ENCODE assay signal across 20 mouse cellular contexts in the genomic region with DNA sequence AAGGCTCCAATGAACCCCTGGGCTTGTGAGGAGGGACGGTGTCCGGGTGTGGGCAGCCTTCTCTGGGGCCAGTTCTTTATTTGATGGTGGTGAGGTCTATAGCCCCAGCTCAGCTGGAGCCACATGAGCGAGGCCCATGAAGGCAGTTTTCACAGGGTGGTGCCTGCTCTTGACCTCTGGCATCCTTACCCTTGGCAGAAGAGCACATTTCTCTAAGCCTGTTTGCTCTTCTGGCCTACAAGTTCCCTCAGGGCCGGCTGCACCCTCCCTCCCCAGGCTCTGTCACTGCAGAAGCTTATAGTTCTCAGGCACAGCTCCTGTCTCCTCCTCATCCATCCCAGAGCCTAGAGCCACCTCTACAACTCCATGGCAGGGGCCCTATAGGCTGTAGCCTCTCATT.
DNase-seq lines count a peak whose midpoint lies in the region; ATAC-seq and TF ChIP-seq lines count a peak whose summit lies in the region.
"Had no signal": no experiment of that assay in that cellular context is flagged by ENCODE, and none has a peak within 500 bp of the region (broad histone marks: within the 10 kb centered on the region; RNA-seq: fewer than 3 reads in every experiment).

No protein-coding gene starts in this region.

- no peak overlapping the region for H3K9ac ChIP-seq in forebrain, embryonic 11.5 days (ENCODE audit: low read length)
- 0 out of 2 replicates have a peak overlapping the region, but pooled peaks have one; percentile 2 for H3K9ac ChIP-seq in embryonic facial prominence, embryonic 12.5 days
- peak overlapping the region; percentile 19; the same call in 1 of the 2 replicates for H3K9ac ChIP-seq in hindbrain, embryonic 16.5 days (ENCODE audit: low read depth, low read length)
- H3K9ac ChIP-seq: midbrain, embryonic 12.5 days had no signal

- H3K27me3 ChIP-seq in forebrain, embryonic 10.5 days (ENCODE audit: poor library complexity, severe bottlenecking): peaks cover 88% of the 10 kb centered on the region
- peaks cover 6% of the 10 kb centered on the region; the same call in 1 of the 2 replicates for H3K27me3 ChIP-seq in forebrain, embryonic 11.5 days (ENCODE audit: control insufficient read depth, insufficient read depth, low read length)
- no peaks in the 10 kb centered on the region for H3K27me3 ChIP-seq in embryonic facial prominence, embryonic 12.5 days
- no peaks in the 10 kb centered on the region for H3K27me3 ChIP-seq in hindbrain, embryonic 16.5 days (replicated peaks; ENCODE audit: control insufficient read depth, insufficient read depth, low read length)

- DNase-seq in forebrain, embryonic 10.5 days (ENCODE audit: extremely low spot score, low spot score): no peak
- DNase-seq in forebrain, embryonic 11.5 days (ENCODE audit: low spot score): no peak
- no peak for DNase-seq in layer of hippocampus, adult 2 months (ENCODE audit: low spot score in 2 of 2)
- DNase-seq in layer of hippocampus, adult 9-11 months: no peak
- DNase-seq in spleen, adult 18-20 months: no peak
- DNase-seq in lung, postnatal 4 days: no peak
- DNase-seq: adrenal gland, postnatal 14 days; cerebellum, postnatal 36 days; embryo, embryonic 11 days; gastrocnemius, postnatal 25 days; heart, adult 18-20 months; kidney, adult 18-20 months; kidney, postnatal 4 days; lung, adult 18-20 months; lung, postnatal 10 days; retina, postnatal 1 day had no signal

- no peak overlapping the region for H3K4me2 ChIP-seq in forebrain, embryonic 11.5 days (ENCODE audit: low read depth, low read length, severe bottlenecking)
- no peak overlapping the region for H3K4me2 ChIP-seq in embryonic facial prominence, embryonic 12.5 days (replicated peaks)
- no peak overlapping the region for H3K4me2 ChIP-seq in hindbrain, embryonic 16.5 days (ENCODE audit: low read length)
- H3K4me2 ChIP-seq: liver, embryonic 11.5 days; midbrain, embryonic 12.5 days had no signal

- no peaks in the 10 kb centered on the region for H3K9me3 ChIP-seq in forebrain, embryonic 10.5 days
- no peaks in the 10 kb centered on the region for H3K9me3 ChIP-seq in forebrain, embryonic 11.5 days (ENCODE audit: control insufficient read depth, low read length)
- no peaks in the 10 kb centered on the region for H3K9me3 ChIP-seq in embryonic facial prominence, embryonic 12.5 days
- no peaks in the 10 kb centered on the region for H3K9me3 ChIP-seq in hindbrain, embryonic 16.5 days (ENCODE audit: control insufficient read depth, low read length)
- H3K9me3 ChIP-seq: midbrain, embryonic 12.5 days had no signal

- peak overlapping the region; percentile 92 for H3K27ac ChIP-seq in forebrain, embryonic 10.5 days
- no peak overlapping the region for H3K27ac ChIP-seq in forebrain, embryonic 11.5 days (ENCODE audit: low read depth, low read length)
- H3K27ac ChIP-seq in layer of hippocampus, adult 2 months: peak overlapping the region; percentile 81; the same call in 1 of the 2 replicates
- no peak overlapping the region for H3K27ac ChIP-seq in embryonic facial prominence, embryonic 12.5 days
- H3K27ac ChIP-seq in hindbrain, embryonic 16.5 days (ENCODE audit: low read depth, low read length): peak overlapping the region; percentile 24; the same call in 1 of the 2 replicates

- H3K4me3 ChIP-seq in forebrain, embryonic 10.5 days: no peak overlapping the region
- H3K4me3 ChIP-seq in forebrain, embryonic 11.5 days (ENCODE audit: low read depth, low read length): no peak overlapping the region
- no peak overlapping the region for H3K4me3 ChIP-seq in layer of hippocampus, adult 2 months
- H3K4me3 ChIP-seq in embryonic facial prominence, embryonic 12.5 days: no peak overlapping the region
- no peak overlapping the region for H3K4me3 ChIP-seq in hindbrain, embryonic 16.5 days (ENCODE audit: low read length)
- H3K4me3 ChIP-seq: midbrain, embryonic 12.5 days had no signal

- no peak for ATAC-seq in forebrain, embryonic 11.5 days (replicated peaks; ENCODE audit: low FRiP score)
- ATAC-seq in embryonic facial prominence, embryonic 12.5 days (ENCODE audit: insufficient number of reproducible peaks, insufficient read depth, low FRiP score, low TSS enrichment): no peak
- ATAC-seq in hindbrain, embryonic 16.5 days: no peak

- H3K36me3 ChIP-seq in forebrain, embryonic 10.5 days (replicated peaks): no peaks in the 10 kb centered on the region
- no peaks in the 10 kb centered on the region for H3K36me3 ChIP-seq in forebrain, embryonic 11.5 days (ENCODE audit: control insufficient read depth, insufficient read depth, low read length)
- no peaks in the 10 kb centered on the region for H3K36me3 ChIP-seq in embryonic facial prominence, embryonic 12.5 days
- H3K36me3 ChIP-seq in hindbrain, embryonic 16.5 days (ENCODE audit: control insufficient read depth, insufficient read depth, low read length): no peaks in the 10 kb centered on the region
- H3K36me3 ChIP-seq: midbrain, embryonic 12.5 days had no signal

- TF ChIP-seq CTCF in layer of hippocampus, adult 2 months (conservative IDR thresholded peaks at IDR 0.05): no peak

- 84% methylated on average over 4 of the region's 4 CpGs for whole genome bisulfite sequencing in forebrain, embryonic 10.5 days
- 84% methylated on average over 4 of the region's 4 CpGs for WGBS in forebrain, embryonic 11.5 days
- WGBS in embryonic facial prominence, embryonic 12.5 days: 83% methylated on average over 4 of the region's 4 CpGs
- 86% methylated on average over 4 of the region's 4 CpGs for WGBS in hindbrain, embryonic 16.5 days

- H3K4me1 ChIP-seq in forebrain, embryonic 10.5 days: peaks cover 100% of the 10 kb centered on the region
- peaks cover 59% of the 10 kb centered on the region for H3K4me1 ChIP-seq in forebrain, embryonic 11.5 days (replicated peaks; ENCODE audit: control insufficient read depth, insufficient read depth, low read length)
- peaks cover 79% of the 10 kb centered on the region for H3K4me1 ChIP-seq in embryonic facial prominence, embryonic 12.5 days
- H3K4me1 ChIP-seq in hindbrain, embryonic 16.5 days (ENCODE audit: control insufficient read depth, insufficient read depth, low read depth, low read length): peaks cover 67% of the 10 kb centered on the region

Comparison
In these comparisons a context has a peak if more than half of its experiments do, and no peak if none do; other contexts are left out.
1. H3K27ac ChIP-seq: peak in forebrain, embryonic 10.5 days (single experiment), layer of hippocampus, adult 2 months (single experiment) and hindbrain, embryonic 16.5 days (single experiment); none in forebrain, embryonic 11.5 days (single experiment) and embryonic facial prominence, embryonic 12.5 days (single experiment).